Mouse (Mus musculus) heart, postnatal 0 days (tissue): Measurements from ENCODE around the gene Wdr34.

Experiments used
- CTCF ChIP-seq: IDR thresholded peaks from 2 replicates; pipeline ENCODE4 v1.5.1; 2016; ENCODE audit warnings: antibody characterized with exemption, control low read depth, low read depth
- EP300 ChIP-seq: IDR thresholded peaks from 2 replicates; pipeline ENCODE4 v1.6.1; 2016; ENCODE audit warnings: antibody characterized with exemption, low read depth

- no peak for TF ChIP-seq CTCF
- no peak for TF ChIP-seq EP300
These were observed 23.2 kb downstream of the Wdr34 start for GRCm38 (mm10) chr2:30025454-30025853.
